Mouse (Mus musculus) lung, embryonic 15.5 days (tissue): ENCODE results near the gene Rtn4rl1. TPM values are rescaled to one million over a fixed set of nuclear protein-coding genes. Genes with fewer than 3 reads are reported as not detected.
A peak's percentile ranks its signal among the peaks of the same experiment; 100 is the strongest.
"Not testable (repeated sequence)": the region's sequence is repeated elsewhere in the genome, so short reads cannot be mapped to it uniquely, and the experiment has no call there.

Experiments used
- ATAC-seq: fragments of 200-750 bp; cut with Nextera tagmentation; 2 replicates; pipeline ENCODE4 v1.8.0; 2017; ENCODE audit warnings: moderate number of reproducible peaks, borderline replicate concordance; ENCODE audit not compliant: low FRiP score, low TSS enrichment; ENCODE audit errors: extremely low read depth
- H3K27ac ChIP-seq: fragments of 300-500 bp; sonication (generic); 2 replicates; pipeline ENCODE4 v1.5.1; 2015; ENCODE audit warnings: moderate library complexity, mild to moderate bottlenecking, inconsistent platforms
- H3K27me3 ChIP-seq: fragments of 300-500 bp; sonication (generic); 2 replicates; pipeline ENCODE4 v1.6.1; 2015; ENCODE audit warnings: inconsistent platforms
- H3K36me3 ChIP-seq: fragments of 300-500 bp; sonication (generic); 2 replicates; pipeline ENCODE4 v1.6.1; 2015; ENCODE audit warnings: inconsistent platforms
- H3K4me1 ChIP-seq: fragments of 300-500 bp; sonication (generic); 2 replicates; pipeline ENCODE4 v1.6.1; 2015; ENCODE audit warnings: inconsistent platforms
- H3K4me2 ChIP-seq: fragments of 300-500 bp; sonication (generic); 2 replicates; pipeline ENCODE4 v1.6.1; 2015; ENCODE audit warnings: inconsistent platforms, mild to moderate bottlenecking, moderate library complexity
- H3K4me3 ChIP-seq: fragments of 300-500 bp; sonication (generic); 2 replicates; pipeline ENCODE4 v1.5.1; 2015; ENCODE audit warnings: mild to moderate bottlenecking, inconsistent platforms
- H3K9ac ChIP-seq: fragments of 300-500 bp; sonication (generic); 2 replicates; pipeline ENCODE4 v1.6.1; 2015; ENCODE audit warnings: inconsistent platforms
- H3K9me3 ChIP-seq: fragments of 300-500 bp; sonication (generic); 2 replicates; pipeline ENCODE4 v1.6.1; 2016; ENCODE audit warnings: inconsistent platforms
- WGBS: fragments of 180-500 bp; shearing (Covaris S2); methylation state at CpG from one replicate; pipeline ENCODE4 v1.1.7; 2015; 5-methylcytosine and 5-hydroxymethylcytosine counted together
- polyA plus RNA-seq: library from polyadenylated mRNA; unstranded; fragments of >200 nt; fragmentation: Nextera tagmentation; extraction: Ambion mirVana; gene quantifications from 2 replicates; pipeline ENCODE4 v1.2.1, GENCODE M21; 2015

The Rtn4rl1 gene
- polyA plus RNA-seq, 1 experiment from 2014 or later = 3.3 TPM

GRCm38 (mm10) chr11:75174574-75174973 lies 19.0 kb upstream of the Rtn4rl1 start:
- H3K9ac ChIP-seq, ATAC-seq, H3K9me3 ChIP-seq, H3K4me3 ChIP-seq, H3K36me3 ChIP-seq, H3K27ac ChIP-seq: not testable (repeated sequence)
- 66% methylated on average over 6 of the region's 6 CpGs for WGBS
- H3K4me2 ChIP-seq = peak overlapping the region; percentile 92; the same call in 1 of the 2 replicates
- peaks cover 54% of the 10 kb centered on the region for H3K4me1 ChIP-seq
- H3K27me3 ChIP-seq = peaks cover 41% of the 10 kb centered on the region

GRCm38 (mm10) chr11:75178011-75178410 lies 15.6 kb upstream of the Rtn4rl1 start:
- ATAC-seq = no peak
- 43% methylated on average over 12 of the region's 12 CpGs for WGBS
- Histone ChIP-seq H3K4me1 (peaks cover 28% of the 10 kb centered on the region), H3K9me3 (no peaks in the 10 kb centered on the region), H3K27ac (peak overlapping the region; percentile 82), H3K27me3 (peaks cover 7% of the 10 kb centered on the region), H3K9ac (peak overlapping the region; percentile 74), H3K36me3 (peaks cover 13% of the 10 kb centered on the region), H3K4me2 (peak overlapping the region; percentile 82), H3K4me3 (peak overlapping the region; percentile 78)

DNA sequence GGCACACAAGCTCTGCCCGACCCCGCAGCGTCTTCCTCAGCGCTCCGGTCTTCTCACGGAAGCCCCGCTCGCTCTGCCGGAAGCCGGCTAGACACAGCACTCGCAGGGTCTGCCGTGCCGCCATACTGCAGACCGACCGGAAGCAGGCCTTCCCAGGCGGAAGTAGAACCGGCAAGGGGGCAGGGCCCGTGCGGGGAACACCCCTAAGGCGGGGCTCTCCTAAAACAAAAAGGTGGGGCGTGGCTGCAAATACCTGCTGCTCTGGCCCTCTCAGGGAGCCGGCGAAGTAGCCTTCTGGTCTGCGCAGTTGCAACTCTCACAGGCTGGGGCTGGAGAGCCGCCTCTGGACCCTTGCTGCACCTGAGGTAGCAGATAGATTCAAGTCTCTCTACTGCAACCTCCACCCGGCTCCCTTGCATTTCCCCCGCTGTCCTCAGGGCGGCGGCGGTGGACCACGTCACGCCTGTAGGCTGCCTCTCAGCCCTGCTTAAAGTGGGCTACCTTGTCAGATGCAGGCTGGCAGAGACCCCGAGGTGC lies 14.8 kb upstream of the Rtn4rl1 start, which contains the start of gene Ovca2:
Gene Ovca2 (minus strand): TSS at position 164 of the 537 bp plus-strand sequence.
- under 1% methylated on average over 32 of the region's 33 CpGs for WGBS
- Histone ChIP-seq H3K9ac (peak within 1 kb of the TSS; percentile 74), H3K4me1 (peaks cover 21% of the 10 kb centered on the region), H3K27me3 (no peaks in the 10 kb centered on the region), H3K4me3 (peak within 1 kb of the TSS; percentile 78), H3K4me2 (peak within 1 kb of the TSS; percentile 82), H3K27ac (peak within 1 kb of the TSS; percentile 82), H3K9me3 (no peaks in the 10 kb centered on the region), H3K36me3 (peaks cover 20% of the 10 kb centered on the region)
- peak; percentile 94 for ATAC-seq

- no peak for ATAC-seq
- H3K27me3 ChIP-seq = no peaks in the 10 kb centered on the region
- no peak overlapping the region for H3K4me2 ChIP-seq
- WGBS = 75% methylated on average over 2 of the region's 2 CpGs
- peaks cover 21% of the 10 kb centered on the region; the same call in 1 of the 2 replicates for H3K36me3 ChIP-seq
- no peaks in the 10 kb centered on the region for H3K9me3 ChIP-seq
- H3K4me1 ChIP-seq = peaks cover 7% of the 10 kb centered on the region
- no peak overlapping the region for H3K4me3 ChIP-seq
- no peak overlapping the region for H3K9ac ChIP-seq
- no peak overlapping the region for H3K27ac ChIP-seq
Measured at GRCm38 (mm10) chr11:75183917-75184570, 9.5 kb upstream of the Rtn4rl1 start.

- no peak for ATAC-seq
- H3K9ac ChIP-seq = no peak overlapping the region
- H3K4me1 ChIP-seq = peaks cover 7% of the 10 kb centered on the region
- no peak overlapping the region for H3K4me3 ChIP-seq
- H3K27me3 ChIP-seq = no peaks in the 10 kb centered on the region
- no peaks in the 10 kb centered on the region for H3K9me3 ChIP-seq
- no peak overlapping the region for H3K27ac ChIP-seq
- peaks cover 21% of the 10 kb centered on the region; the same call in 1 of the 2 replicates for H3K36me3 ChIP-seq
- H3K4me2 ChIP-seq = no peak overlapping the region
- 82% methylated on average over 5 of the region's 5 CpGs for WGBS
Measured at GRCm38 (mm10) chr11:75184573-75184972, 9.0 kb upstream of the Rtn4rl1 start.

- Histone ChIP-seq H3K9me3 (no peaks in the 10 kb centered on the region), H3K27ac (no peak overlapping the region), H3K4me3 (no peak overlapping the region), H3K9ac (no peak overlapping the region), H3K4me1 (peaks cover 9% of the 10 kb centered on the region), H3K36me3 (peaks cover 21% of the 10 kb centered on the region; the same call in 1 of the 2 replicates), H3K4me2 (no peak overlapping the region), H3K27me3 (no peaks in the 10 kb centered on the region)
- ATAC-seq = no peak
- 59% methylated on average over 2 of the region's 2 CpGs for WGBS
Measured at GRCm38 (mm10) chr11:75184986-75185385, 8.6 kb upstream of the Rtn4rl1 start.

DNA sequence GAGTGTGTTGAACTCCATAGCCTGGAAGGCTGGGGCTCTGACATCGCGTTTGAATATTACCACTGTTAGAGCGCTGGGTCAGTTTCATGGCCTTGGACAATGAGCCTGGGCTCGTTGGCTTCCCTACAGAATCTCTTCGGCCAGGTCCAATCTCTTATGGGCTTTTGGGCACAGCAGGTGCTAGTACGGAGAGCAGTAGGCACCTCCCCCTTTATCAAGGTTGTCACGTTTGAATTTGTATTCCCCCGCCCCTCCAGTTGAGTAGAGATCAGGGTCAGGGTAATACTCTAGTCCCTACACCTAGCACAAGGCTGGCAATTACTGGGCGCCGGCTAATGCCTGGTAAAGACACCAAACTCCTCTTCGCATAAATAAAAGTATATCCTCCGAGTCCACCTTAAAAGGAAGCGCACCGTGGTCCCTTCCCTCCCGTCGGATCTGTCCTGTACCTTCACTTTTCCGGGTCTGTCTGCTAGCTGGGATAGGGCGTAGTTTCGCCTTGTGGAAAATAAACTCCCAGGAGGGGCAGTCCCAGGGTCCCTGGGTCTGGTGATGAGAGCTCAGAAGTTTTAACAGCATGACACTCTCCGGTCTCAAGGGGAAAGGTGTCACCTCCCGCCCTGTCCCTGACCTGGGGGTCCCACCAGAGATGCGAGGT lies 3.7 kb upstream of the Rtn4rl1 start:
- Histone ChIP-seq H3K9me3 (no peaks in the 10 kb centered on the region), H3K9ac (peak overlapping the region; percentile 56), H3K4me3 (peak overlapping the region; percentile 69), H3K27me3 (peaks cover 34% of the 10 kb centered on the region), H3K27ac (no peak overlapping the region), H3K36me3 (no peaks in the 10 kb centered on the region), H3K4me1 (peaks cover 41% of the 10 kb centered on the region), H3K4me2 (peak overlapping the region; percentile 87)
- under 1% methylated on average over 22 of the region's 22 CpGs for WGBS
- ATAC-seq = peak; percentile 20; the same call in 1 of the 2 replicates

DNA sequence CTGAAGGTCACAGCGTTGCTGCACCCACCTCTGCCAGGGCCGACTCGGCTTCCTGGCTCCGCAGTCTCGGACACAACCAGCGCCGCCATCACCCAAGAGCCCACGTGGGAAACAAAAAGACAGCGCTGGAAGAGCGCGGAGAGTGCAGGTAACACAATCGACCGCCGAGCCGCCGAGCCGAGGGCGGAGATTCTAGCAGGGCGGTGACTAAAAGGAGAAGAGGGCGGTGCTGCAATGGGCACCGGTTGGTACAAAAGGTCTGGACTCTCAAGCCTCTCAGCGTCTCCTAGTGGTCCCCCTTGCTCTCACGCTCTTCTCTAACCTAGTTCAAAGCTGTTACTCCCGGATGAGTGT lies 3.2 kb upstream of the Rtn4rl1 start:
- WGBS = under 1% methylated on average over 24 of the region's 24 CpGs
- Histone ChIP-seq H3K27ac (no peak overlapping the region), H3K9ac (peak overlapping the region; percentile 56), H3K4me2 (peak overlapping the region; percentile 87), H3K9me3 (no peaks in the 10 kb centered on the region), H3K4me3 (peak overlapping the region; percentile 69), H3K27me3 (peaks cover 39% of the 10 kb centered on the region), H3K36me3 (no peaks in the 10 kb centered on the region), H3K4me1 (peaks cover 46% of the 10 kb centered on the region)
- peak; percentile 74; the same call in 1 of the 2 replicates for ATAC-seq

DNA sequence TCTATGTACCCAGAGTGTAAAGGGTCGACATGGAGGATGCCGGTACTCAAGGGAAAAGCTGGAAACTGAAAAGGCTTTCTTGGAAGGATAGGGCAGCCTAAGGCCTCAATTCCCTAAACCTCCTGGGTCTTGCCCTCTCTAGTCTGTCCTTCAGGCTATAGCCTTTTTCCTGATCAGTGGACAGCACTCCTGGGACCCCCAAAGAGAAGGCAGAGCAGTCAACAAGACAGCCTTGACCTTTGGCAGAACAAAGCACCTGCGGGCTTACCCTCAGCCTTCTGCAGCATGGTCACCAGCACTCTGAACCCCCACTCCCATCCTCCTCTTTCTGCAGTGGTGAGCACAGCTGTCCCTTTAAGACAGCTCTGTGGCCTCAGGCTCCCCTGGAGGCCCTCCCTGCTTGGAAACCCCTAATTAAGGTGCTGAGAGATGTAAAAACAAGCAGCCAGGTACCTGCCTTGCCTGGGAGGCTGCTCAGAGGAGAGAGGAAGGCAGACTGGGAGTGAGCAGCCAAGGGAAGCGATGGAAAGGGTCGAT lies 2.6 kb upstream of the Rtn4rl1 start, which contains the start of gene Dph1:
Gene Dph1 (minus strand): TSS at position 337 of the 537 bp plus-strand sequence.
- 57% methylated on average over 5 of the region's 5 CpGs for WGBS
- Histone ChIP-seq H3K36me3 (no peaks in the 10 kb centered on the region), H3K27ac (no peak within 1 kb of the TSS), H3K4me1 (peaks cover 48% of the 10 kb centered on the region), H3K4me2 (peak within 1 kb of the TSS; percentile 87), H3K9ac (peak within 1 kb of the TSS; percentile 56), H3K4me3 (peak within 1 kb of the TSS; percentile 69), H3K9me3 (no peaks in the 10 kb centered on the region), H3K27me3 (peaks cover 45% of the 10 kb centered on the region)
- no peak for ATAC-seq

GRCm38 (mm10) chr11:75191841-75192240 lies 1.7 kb upstream of the Rtn4rl1 start:
- H3K36me3 ChIP-seq = no peaks in the 10 kb centered on the region
- no peaks in the 10 kb centered on the region for H3K9me3 ChIP-seq
- ATAC-seq = no peak
- H3K27me3 ChIP-seq = peaks cover 54% of the 10 kb centered on the region
- no peak overlapping the region for H3K27ac ChIP-seq
- WGBS = 62% methylated on average over 6 of the region's 6 CpGs
- H3K4me1 ChIP-seq = peaks cover 48% of the 10 kb centered on the region
- no peak overlapping the region for H3K9ac ChIP-seq
- no peak overlapping the region for H3K4me2 ChIP-seq
- H3K4me3 ChIP-seq = no peak overlapping the region

- no peaks in the 10 kb centered on the region for H3K36me3 ChIP-seq
- 22% methylated on average over 13 of the region's 13 CpGs for WGBS
- peaks cover 61% of the 10 kb centered on the region for H3K27me3 ChIP-seq
- ATAC-seq = no peak
- H3K27ac ChIP-seq = no peak overlapping the region
- peak overlapping the region; percentile 53 for H3K4me3 ChIP-seq
- peak overlapping the region; percentile 91 for H3K4me2 ChIP-seq
- peaks cover 48% of the 10 kb centered on the region for H3K4me1 ChIP-seq
- no peaks in the 10 kb centered on the region for H3K9me3 ChIP-seq
- no peak overlapping the region for H3K9ac ChIP-seq
Measured at GRCm38 (mm10) chr11:75192336-75193214, 1.0 kb upstream of the Rtn4rl1 start.
